Mouse (Mus musculus) lung, postnatal 4 days (tissue): ENCODE data around the gene Gpr132.
A peak's percentile ranks its signal among the peaks of the same experiment; 100 is the strongest.

Source experiments
- DNase-seq, 2 experiments: peaks; one replicate each; pipeline ENCODE4 v3.0.0; 2021

The Gpr132 gene

DNA sequence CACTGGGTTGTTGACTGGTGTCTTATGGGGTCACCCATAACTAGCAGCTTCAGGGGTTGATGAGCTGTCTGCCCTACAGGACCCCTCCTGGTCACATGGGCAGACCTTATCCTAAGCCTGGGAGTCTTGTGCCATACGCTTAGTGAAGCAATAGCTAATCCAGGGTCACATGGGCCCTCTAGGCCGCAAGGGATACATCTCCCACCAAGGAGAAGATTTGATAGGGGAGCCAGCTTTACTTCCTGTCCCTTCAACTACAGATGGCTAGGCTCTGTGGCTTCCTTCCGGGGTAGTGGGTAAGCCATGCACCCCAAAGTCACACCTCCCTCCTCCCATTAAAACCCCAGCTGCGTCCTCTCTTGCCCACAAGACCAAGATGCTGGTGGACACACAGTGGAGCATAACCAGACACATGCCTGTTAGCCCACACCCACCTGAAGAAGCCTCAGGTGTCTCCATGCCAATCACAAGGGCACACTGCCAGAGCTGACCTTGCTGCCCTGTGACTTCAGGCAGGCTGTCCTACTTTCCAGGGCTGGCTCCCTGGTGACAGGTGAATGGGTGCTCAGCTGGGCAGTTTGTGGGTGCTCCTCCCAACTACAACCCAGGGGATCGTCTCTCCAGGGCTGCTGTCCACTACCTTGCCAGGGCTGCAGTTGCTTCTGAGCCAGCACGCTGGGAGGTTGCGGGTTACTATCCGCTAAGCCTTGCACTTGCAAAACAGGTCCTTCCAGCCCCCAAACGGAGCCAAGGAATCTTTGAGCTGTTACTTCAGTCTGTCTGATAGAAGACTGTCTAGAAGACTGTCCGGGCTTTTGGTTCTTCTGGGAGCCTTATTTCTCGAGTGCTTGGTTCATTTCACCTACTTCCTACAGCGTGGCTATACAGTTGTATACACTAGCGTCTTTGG is at the start of gene Gpr132:
Gene Gpr132, minus strand, starts transcription at position 51 of the 910 bp plus-strand sequence.
- DNase-seq: peak in 1 of 2 experiments; percentile 22

DNA sequence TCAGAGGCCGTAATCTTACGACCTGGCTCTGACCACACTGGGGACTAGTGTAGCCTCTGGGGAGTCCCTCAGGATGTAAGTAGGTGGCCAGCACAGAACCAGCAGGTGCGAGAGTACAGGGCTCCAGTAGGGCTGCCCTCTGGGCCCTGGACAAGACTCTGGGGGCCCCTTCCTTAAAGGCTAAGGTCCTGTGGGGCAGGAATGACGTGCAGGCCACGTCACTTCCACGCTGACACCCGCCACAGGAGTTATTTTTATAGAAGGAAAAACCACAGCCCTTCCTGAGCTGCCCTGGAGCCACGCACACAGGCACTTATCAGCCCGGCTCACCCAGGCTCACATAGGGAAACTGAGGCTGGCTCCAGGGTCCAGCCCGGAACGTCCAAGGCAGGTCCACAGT is 49.5 kb upstream of the Gpr132 start:
- DNase-seq: no peak

DNA sequence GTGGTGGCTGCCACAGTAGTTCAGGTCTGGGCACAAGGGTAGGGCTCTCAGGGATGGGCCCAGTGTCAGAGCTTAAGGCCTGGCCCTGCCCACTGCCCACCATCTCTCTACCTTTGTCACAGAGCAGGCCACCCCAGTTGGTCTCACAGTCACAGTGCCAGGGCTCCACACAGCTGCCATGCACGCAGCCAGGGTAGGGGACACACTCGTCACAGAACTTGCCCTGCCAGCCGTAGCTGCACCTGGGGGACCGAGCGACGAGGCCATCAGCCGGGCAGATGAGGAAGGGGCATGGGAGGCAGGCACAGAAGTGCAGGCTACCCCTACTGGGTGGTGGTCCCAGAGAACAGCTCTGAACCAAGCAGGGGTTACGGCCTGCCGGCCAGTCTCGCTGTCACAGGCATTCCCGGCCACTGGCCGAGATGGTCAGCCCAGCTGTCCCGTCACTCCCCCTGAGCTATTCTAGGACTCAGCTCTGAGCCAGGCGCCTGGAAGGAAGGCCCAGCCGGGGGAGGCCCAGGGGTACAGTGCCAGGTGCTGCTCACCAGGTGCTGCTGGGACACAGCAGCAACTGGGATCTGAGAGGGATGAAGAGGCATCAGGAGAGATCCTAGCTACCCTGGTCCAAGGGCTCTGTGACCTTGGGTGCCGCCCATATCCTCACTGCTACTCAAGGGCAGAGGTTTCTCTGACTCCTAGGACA is 48.8 kb upstream of the Gpr132 start:
- no peak for DNase-seq

DNA sequence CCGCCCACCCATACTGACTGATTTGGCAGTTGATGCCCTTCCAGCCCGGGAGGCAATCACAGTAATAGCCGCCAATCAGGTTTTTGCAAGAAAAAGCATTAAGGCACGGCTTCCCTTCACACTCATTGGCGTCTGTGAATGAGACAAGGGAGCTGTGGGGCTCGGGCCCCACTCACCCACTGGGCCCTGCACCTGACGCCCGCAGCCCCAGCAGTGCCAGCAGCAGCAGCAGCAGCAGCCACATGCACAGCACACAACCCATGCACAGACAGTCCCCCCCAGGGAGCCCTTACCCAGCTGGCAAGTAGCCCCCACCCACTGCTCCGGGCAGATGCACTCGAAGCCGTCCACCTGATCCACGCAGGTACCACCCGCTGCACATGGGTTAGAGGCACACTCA is 47.6 kb upstream of the Gpr132 start:
- DNase-seq: no peak

DNA sequence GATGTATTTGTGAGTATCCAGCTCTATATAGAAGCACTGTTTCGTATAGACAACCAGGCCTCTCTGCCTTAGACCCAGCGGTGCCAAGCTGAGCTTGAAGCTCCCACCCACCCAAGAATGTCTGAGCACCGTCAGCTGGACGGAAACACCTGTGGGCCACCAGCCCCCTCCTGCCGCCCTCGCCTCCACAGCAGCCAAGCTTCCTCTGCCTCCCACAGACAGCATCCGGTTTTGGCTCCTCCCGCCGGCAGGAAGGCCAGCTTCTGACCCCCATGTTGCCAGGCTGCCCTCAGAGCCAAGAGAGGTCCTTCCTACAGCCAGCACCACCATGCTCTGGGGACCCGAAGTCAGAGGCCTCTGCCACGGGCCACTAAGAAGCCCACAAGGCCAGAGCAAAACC is 46.5 kb upstream of the Gpr132 start:
- peak in 1 of 2 experiments; percentile 67 for DNase-seq

DNA sequence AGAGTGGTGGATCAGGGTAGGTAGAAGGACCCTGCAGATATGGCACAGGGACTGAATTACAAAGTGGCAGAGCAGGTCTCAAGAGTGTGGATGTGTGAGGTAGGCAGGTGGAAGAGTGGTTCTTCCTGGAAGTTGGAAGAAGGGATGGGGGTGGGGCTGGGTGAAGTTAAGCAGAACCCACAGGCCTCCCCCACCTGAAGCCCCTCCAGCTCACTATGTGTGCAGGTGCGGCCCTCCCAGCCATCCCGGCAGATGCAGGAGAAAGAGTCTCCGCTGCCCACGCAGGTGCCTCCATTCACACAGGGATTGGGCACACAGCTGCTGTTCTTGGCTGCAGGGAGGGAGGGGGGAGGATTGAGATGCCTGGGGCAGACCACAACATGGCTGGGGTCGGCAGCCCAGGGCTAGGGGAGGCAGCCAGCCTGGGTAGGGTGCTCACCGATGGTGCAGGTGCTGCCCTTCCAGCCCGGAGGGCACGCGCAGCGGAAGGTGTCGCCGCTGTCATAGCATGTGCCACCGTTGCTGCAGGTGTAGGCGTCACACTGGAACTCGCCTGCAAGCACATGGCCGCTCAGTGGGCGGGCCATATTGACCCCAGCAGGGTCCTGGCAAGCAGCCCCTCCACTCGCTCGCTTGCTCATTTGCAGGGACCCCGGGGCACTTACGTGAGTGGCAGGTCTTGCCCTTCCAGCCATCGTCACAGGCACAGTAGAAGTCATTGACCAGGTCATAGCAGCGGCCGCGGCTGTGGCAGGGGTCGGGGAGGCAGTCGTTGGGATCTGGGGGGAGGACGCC is 45.1 kb upstream of the Gpr132 start:
- no peak for DNase-seq

DNA sequence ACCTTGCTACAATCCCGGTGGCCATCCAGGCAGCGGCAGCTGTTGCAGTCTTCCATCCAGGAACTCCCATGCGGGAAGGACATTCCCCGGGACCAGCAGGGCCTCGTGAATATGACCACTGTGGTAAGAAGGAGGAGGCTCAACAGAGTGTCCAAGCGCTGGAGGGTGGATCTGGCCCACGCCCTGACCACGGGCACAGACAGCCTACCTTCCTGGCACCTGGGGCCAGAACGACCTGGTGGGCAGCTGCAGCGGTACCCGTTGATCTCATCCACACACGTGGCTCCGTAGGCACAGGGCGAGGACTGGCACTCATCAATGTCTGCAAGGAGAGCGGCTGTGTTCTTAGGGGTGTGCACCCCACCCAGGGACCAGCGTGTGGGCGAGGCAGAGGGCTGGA is 43.7 kb upstream of the Gpr132 start:
- DNase-seq: no peak

DNA sequence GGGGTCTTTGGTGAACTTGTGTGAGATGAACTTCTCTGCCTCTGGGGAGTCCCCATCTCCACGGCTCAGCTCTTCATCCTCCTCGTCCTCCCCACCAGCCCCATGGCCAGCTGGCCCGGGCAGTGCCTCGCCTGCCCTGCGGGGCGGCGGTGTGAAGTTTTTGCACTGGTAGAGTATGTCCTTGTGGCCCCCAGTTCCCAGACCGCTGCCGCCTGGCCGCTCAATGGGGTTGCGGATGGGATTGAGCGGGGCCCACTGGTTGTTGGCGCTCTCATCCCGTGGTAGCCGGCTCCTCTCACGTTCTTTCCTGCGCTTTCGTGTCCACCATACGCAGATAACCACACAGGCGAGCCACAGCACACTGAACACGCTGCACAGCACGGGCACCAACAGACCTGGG is 41.0 kb upstream of the Gpr132 start:
- no peak for DNase-seq

DNA sequence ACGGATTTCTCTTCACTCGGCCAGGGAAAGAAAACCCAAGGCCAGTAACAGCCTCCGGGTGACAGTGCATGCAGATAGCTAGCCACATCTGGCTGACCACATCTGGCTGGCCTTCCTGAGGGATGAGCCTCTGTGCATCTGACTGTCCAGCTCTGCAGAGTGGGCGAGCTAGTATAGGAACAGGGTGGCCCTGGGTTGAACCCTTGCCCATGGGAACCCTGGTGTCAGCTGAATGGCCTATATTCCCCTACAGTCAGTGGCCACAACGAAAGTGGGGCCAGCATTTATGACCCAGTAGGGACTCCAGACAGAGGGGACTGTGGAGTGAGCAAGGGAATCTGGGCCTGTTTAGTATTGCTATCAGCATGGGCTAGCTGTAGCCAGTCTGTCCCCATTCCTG is 37.0 kb upstream of the Gpr132 start:
- DNase-seq: no peak

DNA sequence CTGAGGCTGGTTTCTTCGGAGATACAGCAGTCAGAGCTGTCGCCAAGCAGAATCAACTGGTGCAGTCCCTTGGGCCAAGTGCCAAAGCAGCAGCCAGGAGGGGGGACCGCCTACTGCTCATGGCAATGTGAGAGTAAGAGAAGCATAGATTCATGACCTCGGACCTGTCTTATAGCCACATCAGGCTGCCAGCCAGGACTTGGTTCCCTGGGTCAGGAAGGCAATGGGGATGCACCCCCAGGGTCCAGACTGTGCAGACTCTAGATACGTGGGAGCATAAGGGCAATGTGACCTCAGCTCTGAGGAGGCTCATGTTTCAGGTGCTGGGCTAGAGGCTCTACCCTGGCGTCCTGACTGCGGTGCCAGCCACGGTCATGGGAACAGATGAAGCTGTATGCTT is 35.9 kb upstream of the Gpr132 start:
- DNase-seq: no peak

DNA sequence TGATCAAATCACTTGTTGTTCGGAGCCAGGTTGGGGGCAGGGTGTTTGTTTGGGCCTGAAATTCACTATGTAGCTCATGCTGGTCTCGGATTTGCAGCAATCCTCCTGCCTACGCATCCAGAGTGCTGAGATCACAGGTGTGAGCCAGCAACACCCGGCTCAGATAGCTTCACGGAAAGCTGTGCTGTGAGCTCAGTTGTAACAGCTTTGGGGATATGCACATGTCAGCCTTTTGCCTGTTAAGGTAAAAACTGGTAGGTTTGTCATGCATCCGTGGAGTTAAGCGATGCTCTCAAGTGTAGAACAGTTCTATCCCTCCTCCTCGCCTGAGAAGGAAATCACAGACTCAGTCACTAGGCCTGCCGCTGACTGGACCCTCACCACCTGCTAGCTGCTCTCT is 32.6 kb upstream of the Gpr132 start:
- no peak for DNase-seq

DNA sequence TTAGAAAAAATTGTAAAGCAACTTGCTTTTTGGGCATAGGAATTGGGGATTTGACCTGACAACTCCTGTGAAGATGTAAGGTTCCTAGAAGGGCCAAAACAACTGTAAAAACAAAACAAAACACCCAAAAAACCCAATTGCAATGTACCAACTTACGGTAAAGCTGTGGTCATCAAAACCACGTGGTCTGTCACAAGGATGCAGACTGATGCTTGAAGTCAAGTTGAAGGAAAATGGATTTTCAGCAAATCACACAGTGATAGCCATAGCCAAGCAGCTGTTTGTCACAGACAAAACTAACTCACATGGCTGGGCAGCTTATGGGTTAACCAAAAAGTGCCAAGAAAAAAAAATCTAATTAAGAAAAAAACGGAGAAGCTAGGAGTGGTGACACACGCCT is 30.9 kb upstream of the Gpr132 start:
- DNase-seq: no peak

DNA sequence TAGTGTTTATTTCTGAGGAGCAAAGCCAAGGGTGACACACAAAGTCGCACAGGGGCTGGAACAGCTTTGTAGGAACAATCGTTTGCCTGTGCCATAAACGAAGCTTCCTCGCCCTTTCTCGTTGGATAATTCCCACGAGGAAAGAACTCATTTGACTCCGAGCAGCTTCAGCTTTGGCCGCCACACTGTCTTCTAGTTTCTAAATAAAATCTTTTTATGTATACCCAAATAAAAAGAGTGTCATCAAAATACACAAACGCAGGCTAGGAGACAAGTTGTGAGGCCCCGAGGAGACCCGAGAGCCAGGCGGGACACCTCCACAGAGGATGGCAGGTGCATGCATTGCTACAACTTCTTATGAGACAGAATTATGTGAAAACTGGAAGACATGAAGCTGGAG is 30.3 kb upstream of the Gpr132 start:
- no peak for DNase-seq

DNA sequence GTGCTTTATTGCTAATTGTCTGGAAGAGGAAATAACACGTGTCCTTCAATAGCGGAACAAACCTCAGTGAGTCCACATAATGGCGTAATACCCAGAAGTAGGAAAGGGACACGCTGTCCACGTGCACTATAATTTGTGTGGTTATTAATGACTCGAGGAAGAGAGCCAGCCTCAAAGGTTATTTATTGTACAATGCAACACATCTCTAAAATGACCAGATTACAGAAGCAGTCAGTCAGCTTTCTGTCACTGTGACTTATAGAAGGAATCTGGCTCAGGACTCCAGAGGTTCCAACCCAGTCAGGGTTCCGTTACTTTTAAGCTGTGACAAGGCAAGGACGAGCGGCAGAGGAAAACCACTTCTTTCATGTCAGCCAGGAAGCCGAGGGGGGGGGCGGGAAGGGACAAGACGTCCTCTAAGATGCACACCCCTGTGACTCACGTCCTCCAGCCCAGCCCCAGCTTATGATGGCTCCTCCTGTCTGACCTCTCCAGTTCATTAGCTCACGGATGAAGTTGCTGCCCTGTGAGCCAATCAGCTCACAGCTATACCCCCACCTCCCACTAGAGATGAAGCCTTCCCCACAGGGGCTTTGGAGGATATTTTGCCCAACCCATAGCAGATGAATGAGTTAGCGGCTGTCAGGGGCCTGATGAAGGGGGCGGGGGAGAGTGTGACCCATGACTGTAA is 29.6 kb upstream of the Gpr132 start:
- peak; percentile 60 to 83 for DNase-seq

DNA sequence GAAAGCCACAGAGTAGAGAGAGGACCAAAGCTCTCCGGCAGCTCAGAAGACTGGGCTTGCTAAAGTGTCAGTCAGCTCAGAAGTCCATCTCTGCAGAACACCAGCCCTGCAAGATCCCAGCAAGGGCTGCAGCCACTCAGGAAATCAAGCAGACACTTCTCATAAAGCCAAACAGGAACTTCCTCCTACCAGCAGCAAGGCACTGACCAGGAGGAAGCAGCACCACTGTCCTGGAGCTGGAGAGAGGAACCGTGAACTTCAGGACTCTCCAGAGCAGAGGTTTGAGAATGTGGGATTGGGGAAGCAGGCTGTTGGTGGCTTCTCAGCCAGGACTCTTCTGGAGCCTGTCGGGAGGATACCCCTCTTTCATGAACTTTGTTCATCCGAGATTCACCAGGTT is 26.9 kb upstream of the Gpr132 start:
- peak; percentile 57 to 64 for DNase-seq

DNA sequence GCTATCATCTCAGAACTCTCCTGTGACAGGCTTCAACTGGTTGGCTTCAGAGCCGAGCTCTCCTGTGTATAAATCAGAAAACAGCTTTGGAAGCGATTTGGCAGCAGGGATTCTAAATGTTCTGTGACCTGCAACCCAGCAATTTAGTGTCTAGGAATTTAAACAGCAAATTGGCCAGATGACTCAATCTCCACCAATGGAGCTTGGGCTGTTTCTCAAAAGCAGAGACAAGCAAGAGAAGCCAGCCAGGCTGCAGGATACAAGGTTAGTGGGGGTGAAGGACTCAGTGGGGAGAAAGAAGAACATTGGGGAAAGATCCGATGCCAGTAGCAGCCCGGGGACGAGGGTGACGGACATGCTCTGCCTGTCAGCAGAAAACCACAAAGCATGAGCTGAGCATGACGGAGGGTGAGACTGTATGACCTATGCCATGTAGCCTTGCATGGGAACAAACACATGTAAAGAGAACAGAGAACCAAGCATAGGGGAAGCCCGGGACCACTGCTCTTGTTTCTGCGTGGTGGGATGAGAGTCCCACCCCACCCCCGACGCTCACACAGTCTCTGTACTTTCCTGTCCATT is 26.4 kb upstream of the Gpr132 start:
- DNase-seq: no peak

DNA sequence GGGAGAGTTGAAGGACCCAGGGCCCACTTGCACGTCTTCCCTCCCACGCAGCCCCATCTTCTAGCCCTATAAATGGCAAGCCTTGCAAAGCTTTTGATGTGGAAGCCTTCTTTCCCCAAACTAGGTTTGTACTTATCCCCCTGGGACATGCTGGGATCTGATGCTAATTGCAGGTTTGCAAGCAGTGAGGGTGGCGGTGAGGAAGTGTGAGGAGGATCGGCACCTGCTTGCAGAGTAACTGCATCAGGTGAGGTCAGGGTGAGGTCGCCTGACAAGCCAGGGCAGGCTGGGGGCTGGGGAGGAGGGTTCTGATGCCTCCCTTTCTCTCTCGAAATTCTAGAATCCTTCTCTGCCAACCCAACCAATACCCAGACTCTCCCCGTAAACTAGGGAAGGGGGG is 17.4 kb upstream of the Gpr132 start:
- no peak for DNase-seq

DNA sequence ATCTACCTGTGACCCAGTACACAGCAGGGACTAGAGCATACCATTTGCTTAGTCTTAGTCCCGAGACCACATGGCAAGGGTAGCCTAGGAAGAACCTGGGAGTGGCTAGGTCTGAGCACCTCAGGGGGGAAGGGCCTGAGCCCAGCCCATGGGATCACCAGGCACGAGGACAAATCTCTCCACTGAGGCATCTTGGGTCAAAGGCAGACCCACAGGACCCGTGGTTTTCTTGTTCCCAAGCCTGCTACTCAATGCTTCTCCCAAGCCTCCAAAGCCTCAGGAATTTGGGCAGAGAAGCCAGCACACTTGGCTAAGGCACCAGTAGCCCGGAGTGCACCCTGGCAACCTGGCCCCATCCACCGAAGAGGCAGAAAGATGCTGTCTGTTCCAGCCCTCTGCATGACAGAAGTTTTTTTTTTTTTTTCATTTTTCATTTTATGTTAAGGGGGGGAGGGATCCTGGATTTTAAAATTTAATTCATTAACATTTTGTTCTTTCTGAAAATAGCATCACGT is 13.3 kb upstream of the Gpr132 start:
- DNase-seq: peak in 1 of 2 experiments; percentile 19

DNA sequence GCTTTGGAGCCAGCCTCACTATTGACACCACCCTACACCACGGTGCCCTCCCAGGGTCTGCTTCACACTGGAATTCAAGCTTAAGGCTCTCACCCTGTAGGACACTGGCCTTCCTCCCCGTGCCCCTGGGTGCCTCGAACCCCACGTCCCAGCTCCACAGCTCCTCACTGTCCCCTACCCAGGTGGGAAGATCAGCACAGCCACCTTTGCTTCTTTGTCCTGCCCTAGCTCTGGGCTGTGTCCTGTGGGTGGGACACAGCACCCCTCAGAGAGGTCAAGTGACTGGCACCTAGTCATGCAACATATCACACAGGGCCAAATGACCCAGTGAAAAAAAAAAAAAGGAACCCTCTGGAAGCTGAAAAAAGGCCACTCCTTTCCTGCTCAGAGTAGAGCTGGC is 12.6 kb upstream of the Gpr132 start:
- peak in 1 of 2 experiments; percentile 20 for DNase-seq

DNA sequence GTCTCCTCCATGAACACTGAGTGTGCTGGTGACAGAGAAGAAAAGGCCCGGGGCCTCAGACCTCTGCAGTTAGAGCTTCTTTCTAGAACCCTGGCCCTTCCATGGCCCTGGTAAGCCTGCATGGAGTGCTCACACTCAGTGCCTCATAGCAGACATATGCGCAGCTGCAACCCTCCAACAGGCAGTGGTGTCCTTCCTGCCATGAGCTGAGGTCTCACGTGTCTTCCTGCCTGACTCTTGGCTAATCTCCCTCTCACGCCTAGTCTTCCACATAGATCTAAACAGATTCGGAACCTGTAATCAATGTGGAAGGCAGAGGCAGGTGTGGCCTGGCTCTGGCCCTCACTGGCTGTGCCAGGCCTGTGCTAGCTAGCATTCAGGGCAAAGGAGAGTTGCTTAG is 11.7 kb upstream of the Gpr132 start:
- DNase-seq: peak in 1 of 2 experiments; percentile 25

DNA sequence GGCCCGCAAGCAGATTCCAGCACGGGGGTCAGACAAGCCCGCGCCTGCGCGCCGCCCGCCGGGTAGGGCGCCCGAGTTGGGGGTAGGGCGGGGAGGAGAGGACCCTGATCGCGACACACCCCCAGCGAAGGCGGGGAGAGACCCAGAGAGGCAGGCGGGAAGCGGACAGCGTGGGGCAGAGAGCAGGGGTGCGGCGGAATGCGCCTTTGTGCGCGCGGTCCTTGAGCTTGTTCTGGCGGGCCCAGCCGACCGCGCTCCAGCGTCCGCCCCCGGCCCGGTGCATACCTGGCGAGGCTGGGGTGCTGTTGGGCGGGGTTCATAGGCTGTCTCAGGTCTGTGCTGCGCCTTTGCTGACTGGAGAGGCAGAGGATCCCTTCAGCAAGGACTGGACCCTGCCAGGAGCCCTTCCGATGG is 9.6 kb upstream of the Gpr132 start:
- peak; percentile 64 to 78 for DNase-seq

DNA sequence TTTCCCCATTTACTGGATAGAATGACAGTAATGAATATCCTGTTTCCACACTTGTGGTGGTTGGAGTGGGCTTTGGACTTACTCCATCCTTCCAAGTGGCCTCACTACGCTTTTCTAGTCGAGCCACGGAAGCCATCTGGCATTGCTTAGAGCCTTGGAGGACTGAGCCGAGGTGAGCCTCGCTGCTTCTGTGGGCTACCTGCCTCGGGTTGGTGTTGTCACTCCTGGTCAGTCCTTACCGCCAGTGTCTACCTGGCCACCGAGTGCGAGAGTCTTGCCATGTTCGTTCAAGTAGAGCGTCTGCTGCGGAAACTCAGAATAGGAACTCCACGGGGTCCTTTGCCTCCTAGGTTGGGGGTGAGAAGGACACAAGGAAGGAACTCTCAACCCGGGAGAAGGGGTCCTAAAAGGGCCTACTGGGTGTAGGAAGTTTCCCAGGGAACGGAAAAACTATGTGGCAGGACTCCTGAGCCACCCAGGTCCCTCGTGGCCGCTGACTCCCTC is 9.1 kb upstream of the Gpr132 start:
- DNase-seq: no peak
